Mouse (Mus musculus) mouse embryonic stem cell (cell line): ENCODE measurements around the gene Cst3.

ENCODE experiments used
- in situ Hi-C, 2 experiments: fragments of 300-500 bp; cut with MboI; formaldehyde crosslinking; loops; 1 replicate in 1 of 2; 3 replicates in 1 of 2; pipeline ENCODE4 v1.14.3; 2019 to 2020; ENCODE audit warnings: low sequenced_read_pairs in 2 of 2, low pct_unique_long_range_greater_than_20kb in 1 of 2, mixed read lengths in 1 of 2; ENCODE audit not compliant: unreplicated experiment in 1 of 2

Gene Cst3

DNA sequence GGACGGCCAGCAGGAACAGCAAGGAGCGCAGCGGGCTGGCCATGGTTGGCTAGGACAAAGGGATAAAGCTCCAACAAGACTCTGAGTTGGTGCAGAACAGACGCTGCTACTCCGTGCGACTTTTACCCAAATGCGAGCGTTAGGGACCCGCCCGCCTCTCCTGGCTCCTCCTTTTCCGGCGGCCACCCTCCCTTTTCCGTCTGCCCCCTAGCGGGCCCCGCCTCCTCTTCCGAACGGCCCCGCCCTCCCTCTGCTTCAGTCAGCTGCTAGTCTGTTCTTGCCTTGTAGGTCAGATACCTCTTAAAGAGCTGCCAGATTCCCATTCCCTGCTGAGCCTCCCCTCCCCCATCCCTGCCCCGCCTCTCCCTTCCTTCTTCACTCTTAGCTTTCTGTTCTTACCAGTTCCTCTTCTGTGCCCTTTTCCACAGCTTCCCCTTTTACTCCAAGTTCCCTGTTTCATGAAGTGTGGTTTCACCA lies at the start of gene Cst3:
TSS of gene Cst3 (minus strand) at position 358 of the 477 bp plus-strand sequence.
- in situ Hi-C loops = no loop called here

- in situ Hi-C loops = loop anchor here (5.0 to 10.0 kb wide), 4 partner anchors 47 to 150 kb away; partner anchors contain the start of gene Cstl1 (in 2 of the 2)
These were observed 26.8 kb upstream of the Cst3 start for GRCm38 (mm10) chr2:148902286-148902685.

GRCm38 (mm10) chr2:148900305-148900704 lies 24.8 kb upstream of the Cst3 start:
- in situ Hi-C loops = loop anchor here (5.0 to 10.0 kb wide), 4 partner anchors 46 to 148 kb away; partner anchors contain the start of gene Cstl1 (in 2 of the 2)

DNA sequence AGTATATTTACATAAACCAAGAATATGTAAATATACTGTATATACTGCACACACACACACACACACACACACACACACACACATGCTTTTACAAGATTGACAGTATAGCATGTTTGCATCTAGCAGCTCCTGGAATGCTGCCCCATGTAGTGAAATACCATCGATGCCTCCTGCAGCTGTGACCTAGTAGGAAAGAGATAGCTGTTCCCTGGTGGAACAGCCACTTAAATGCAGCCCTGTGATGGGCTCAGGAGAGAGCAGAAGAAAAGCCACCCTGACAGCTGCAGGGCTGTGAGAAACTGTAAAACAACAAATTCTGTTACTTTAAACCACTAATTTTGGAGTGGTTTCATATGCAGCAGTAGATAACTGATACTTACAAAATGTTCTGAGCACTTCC lies 20.7 kb upstream of the Cst3 start:
- in situ Hi-C loops = no loop called here

DNA sequence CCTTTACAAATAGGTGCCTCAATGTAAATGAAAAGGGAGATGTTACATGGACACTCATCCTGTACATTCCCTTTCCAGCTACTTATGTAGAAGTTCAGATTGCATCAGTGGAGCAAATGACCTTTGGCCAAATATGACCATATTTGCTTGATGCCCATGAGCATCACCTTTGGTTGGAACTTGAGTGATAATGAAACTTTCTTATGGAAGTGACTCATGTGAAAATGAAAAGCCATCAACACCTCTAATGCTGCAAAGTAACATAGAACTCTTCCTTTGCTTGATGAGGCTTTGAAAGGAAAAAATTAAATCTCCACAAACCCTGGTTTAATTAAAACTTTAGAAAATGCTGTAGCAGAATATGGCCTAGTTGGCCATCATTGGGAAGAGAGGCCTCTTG lies 17.6 kb upstream of the Cst3 start:
- in situ Hi-C loops = no loop called here

DNA sequence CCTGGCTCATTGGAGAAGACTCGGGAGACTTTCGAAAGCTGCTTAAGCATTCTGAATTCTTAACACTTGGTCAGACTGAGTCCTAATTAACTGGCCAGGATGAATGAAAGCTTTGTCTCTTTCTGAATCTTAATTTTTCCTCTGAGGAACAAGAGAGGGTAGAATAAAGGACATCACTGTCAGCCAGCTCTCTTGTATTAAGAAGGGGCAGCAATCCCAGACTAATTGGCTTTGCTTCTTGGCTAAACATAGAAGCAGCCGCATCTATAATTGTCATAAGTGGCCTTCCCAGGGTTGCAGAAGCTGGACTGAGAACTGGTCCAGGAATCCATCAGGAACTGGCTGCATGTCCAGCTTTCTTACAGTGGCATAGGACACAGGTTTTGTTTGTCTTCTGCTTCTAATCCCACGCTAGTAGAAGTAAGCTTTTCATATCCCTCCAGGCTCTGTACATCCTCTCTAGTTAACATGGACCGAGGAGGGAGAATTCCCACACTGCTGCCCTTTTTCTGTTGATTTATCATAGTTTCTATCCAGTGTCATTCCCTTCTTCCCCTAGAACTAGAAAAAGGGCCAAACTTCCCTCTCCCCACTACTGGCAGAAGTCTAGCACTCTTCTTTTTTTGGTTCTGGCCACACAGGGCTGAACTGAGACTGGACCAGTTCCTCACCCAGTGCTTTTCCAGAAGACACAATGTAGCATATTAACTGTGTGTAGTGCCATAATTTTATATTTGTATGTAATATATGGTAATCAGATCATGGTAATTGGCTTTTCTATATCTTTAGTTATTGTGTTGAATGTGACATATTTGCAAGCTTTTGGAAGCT lies 14.7 kb upstream of the Cst3 start:
- in situ Hi-C loops = no loop called here

DNA sequence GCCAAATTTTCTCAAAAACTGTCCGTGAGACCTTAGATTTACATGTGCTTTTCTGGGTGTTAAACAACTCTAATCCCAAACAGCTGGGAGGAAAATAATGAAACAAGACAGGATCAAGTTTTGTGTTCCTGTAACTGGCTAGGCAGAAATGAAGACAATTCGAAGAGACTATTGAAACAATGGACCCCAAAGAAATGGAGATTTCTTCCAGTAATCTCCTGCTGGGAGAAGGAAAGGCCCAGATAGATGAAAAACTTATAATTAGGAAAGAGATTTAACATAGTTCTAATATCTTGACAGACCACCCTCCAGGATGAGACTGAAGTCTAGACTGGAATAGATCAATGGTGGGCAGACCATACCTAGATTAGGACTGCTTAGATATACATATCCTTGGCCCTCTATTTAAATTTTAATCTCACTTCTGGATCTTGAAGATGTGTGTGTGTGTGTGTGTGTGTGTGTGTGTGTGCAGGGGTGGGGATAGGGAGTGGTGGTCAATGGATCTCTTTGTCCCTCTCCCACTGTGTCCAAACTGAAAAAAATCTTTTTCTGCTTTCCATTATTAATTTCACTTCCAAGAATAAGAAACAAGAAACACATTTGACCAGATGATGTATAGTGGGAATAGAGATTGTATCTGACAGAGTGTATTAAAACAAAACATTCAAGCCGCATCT lies 14.0 kb upstream of the Cst3 start:
- in situ Hi-C loops = no loop called here

DNA sequence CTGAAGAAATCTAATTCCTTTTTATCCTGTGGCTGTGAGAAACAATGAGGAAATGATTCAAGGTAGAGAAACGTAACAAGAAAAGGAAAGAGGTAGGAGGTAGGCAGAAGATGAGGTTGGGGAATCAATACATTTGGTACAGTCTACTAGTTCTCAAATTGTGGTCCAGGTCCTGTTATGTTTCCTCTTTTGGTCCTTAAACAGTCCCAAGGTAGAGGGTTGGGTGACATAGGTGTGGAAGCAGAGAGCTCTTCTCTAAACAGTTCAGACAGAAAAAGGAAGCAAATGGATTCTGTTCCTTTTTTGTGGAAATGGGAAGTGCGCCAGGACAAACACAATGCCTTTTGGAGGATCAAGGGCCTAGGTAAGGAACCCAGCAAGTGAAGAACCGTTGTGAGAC lies 13.4 kb upstream of the Cst3 start:
- in situ Hi-C loops = no loop called here

GRCm38 (mm10) chr2:148884738-148885137 lies 9.2 kb upstream of the Cst3 start:
- in situ Hi-C loops = no loop called here

DNA sequence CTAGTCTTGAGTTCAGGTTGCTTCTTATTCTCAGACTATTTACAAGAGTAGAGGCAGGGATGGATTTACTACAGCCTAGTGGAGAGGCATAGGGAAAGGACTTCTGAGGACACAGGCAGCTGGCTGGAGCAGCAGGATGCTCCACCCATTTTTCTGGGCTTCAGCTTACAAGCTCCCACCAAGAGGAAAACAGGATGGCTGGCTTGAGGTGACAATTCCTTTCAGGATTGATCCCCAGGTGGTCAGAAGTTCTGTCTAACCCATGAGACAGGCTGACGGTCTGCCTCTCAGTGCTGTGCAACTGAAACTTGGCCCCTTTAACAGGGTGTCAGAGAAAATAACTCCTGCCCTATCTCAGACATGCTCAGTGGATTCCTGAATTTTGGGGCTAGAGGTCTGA lies 3.7 kb upstream of the Cst3 start:
- in situ Hi-C loops = no loop called here

- in situ Hi-C loops = no loop called here
These were observed 3.2 kb upstream of the Cst3 start for GRCm38 (mm10) chr2:148878641-148879130.

DNA sequence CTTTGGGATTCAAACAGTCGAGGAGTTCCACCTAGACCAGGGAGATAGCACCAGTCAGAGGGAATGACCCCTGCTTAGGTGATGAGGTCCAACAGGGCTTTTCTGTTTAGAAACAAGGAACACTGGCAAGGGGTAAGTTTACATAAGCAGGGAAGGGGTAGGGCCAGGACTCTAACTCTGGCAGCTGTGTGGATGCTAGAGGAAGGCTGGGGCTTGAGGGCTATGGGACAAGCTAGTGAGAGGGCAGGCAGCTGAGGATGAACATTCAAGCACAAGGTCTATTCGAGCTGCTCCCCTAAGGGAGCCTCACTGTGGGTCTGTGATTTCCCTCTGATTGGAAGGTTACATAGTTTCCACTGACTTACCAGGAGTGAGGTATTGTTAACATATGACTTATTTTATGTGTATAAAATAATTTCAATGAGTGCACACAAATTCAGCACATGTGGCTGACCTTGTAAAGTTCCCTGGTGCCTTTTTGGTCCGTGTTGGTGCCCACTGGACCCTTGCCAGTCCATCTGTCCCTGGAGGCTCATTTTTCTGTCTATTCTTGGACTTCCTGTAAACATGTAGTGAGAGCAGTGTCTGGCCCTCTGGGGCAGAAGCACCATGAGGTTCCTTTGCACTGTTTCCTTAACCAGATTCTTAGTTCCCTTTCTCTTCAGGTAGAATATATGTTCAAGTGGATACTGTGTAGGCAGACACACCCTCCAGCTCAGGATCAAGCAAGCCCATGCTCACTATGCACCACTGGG lies 1.7 kb upstream of the Cst3 start:
- in situ Hi-C loops = no loop called here

GRCm38 (mm10) chr2:148874617-148875334 lies 716 bp downstream of the Cst3 start:
- in situ Hi-C loops = no loop called here

- in situ Hi-C loops = no loop called here
These were observed 1.3 kb downstream of the Cst3 start for GRCm38 (mm10) chr2:148874224-148874616.

GRCm38 (mm10) chr2:148872860-148873259 lies 2.6 kb downstream of the Cst3 start:
- in situ Hi-C loops = no loop called here

DNA sequence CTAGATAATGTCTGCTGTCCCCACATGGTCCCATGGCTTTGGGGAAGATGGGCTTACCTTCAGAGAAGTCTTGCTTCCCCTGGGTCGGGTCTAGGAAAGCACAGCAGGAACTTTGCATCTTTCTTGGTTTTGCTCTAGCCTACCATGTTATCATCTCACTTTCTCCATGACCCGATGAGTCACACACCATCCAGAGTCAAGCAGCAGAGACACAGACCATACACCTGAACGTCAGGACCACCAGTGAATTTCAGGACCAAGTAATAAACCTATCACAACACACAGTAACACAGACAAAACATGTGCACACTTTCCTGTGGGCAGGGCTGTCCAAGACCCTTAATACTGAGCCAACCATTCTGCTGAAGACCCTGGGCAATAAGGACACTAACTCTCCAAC lies 5.0 kb downstream of the Cst3 start:
- in situ Hi-C loops = no loop called here

DNA sequence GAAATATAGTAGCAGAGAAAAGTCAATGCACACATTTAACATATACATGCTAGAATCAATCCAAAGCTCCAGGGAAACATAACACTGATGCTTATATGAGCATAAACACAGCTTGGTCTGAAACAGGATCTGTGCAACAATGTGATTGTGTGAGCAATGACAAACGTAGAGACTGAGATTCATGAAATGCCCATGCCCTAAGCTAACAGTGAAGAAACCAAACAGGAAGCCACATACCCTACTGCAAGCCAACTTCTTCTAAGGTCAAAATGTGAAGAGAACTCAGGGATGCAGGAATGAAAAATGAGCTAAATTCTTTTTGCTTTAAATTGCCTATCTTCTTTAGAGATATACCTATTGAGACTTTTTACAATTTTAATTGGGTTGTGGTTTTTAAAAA lies 6.5 kb downstream of the Cst3 start:
- in situ Hi-C loops = no loop called here

DNA sequence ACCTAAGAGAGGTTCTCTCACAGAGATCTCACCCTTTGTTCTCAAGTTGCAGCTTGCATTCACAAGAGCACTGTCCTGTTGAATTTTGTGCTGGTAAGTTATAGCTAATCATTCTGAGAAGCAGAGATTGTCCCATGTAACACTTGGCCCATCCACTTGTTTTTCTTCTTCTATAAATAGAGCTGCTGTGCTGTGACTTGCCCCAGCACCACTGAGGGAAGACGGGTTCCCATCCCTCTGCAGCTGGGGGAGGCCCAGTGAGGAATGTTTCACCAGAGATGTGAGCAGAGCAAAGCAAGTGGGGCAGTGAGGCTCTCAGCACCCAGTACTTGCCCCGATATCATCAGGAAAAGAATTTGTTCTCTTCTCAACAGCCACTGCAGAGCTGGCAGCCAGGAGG lies 10.5 kb downstream of the Cst3 start, which contains the start of gene 9230104L09Rik:
TSS of gene 9230104L09Rik (minus strand) at position 73 of the 400 bp plus-strand sequence.
- in situ Hi-C loops = no loop called here
